Mouse (Mus musculus): ENCODE measurements around the gene Ggnbp2. TPM values are rescaled to one million over a fixed set of nuclear protein-coding genes. Genes with fewer than 3 reads are reported as not detected.

Ggnbp2 gene
- polyA plus RNA-seq (2016; fragmentation: Nextera tagmentation; extraction: Ambion mirVana), result 76.1 and 85.0 TPM in 2 replicates

DNA sequence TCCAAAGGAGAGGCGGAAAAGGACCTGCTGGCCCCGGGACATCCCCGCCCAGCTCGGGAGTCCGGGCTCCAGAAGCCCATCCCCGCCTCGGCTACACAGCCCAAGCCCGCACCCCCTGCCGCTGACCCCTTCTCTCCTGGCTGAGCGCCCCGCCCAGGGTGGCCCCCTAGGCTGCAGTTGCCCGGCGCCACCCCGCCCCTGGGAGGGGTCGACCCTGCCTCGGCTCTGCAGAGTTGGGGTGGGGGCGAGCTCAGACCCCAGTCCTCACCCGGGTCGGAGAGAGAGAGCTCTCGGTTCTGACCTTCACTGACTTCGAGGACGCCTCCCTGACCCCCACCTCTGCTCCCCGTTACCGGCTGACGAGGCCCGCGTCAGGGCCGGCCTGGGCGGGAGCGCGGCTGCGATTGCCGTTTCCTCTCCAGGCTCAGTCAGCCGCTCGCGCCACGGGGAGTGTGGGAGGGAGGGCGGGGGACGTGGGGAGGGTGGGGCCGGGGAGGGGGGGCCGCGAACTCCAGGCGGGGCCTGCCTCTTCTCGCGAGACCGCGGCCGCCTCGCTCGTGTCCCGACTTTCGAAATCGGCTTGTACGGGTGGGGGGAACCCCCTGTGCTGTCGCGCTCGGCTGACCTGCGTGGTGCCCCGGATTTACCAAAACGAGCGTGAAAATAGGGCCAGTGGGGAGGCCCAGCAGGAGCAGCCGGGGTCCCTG lies at the start of gene Ggnbp2:
Gene Ggnbp2, minus strand, starts transcription at position 481 of the 707 bp plus-strand sequence.
- WGBS, result under 1% methylated on average over 41 of the region's 62 CpGs
- Histone ChIP-seq H3K27me3 (no peaks in the 10 kb centered on the region), H3K4me1 (peaks cover 16% of the 10 kb centered on the region), H3K9me3 (replicated peaks) (no peaks in the 10 kb centered on the region), H3K36me3 (no peaks in the 10 kb centered on the region), H3K4me2 (replicated peaks) (peak within 1 kb of the TSS; percentile 74), H3K4me3 (peak within 1 kb of the TSS; percentile 91), H3K9ac (peak within 1 kb of the TSS; percentile 95), H3K27ac (peak within 1 kb of the TSS; percentile 99)
- peak; percentile 87 for ATAC-seq (ENCODE audit: low FRiP score)

DNA sequence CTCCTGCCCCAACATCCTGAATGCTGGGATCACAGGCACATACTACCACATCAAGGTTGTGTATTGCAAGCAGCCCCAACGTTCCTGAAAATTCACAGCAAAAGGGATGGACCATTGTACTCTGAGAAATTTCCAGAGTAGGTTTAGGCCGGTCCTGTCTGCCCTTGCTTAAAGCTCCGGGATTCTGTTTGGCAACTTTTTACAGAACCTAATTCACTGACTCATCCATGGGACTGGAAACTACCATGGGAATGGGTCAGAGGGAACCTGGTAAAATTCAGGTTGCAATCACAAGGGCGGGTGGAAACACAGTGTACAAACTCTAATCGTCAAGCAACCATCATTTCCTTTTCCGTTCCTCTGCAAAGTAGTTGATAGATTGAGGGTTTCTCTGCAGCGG lies 49.3 kb upstream of the Ggnbp2 start:
- ATAC-seq (ENCODE audit: low FRiP score), result no peak
- Histone ChIP-seq H3K4me2 (replicated peaks) (no peak overlapping the region), H3K9ac (no peak overlapping the region), H3K4me3 (no peak overlapping the region), H3K4me1 (peaks cover 9% of the 10 kb centered on the region), H3K27ac (no peak overlapping the region), H3K36me3 (no peaks in the 10 kb centered on the region), H3K27me3 (no peaks in the 10 kb centered on the region), H3K9me3 (replicated peaks) (no peaks in the 10 kb centered on the region)
- WGBS, result 80% methylated on average over 7 of the region's 7 CpGs

DNA sequence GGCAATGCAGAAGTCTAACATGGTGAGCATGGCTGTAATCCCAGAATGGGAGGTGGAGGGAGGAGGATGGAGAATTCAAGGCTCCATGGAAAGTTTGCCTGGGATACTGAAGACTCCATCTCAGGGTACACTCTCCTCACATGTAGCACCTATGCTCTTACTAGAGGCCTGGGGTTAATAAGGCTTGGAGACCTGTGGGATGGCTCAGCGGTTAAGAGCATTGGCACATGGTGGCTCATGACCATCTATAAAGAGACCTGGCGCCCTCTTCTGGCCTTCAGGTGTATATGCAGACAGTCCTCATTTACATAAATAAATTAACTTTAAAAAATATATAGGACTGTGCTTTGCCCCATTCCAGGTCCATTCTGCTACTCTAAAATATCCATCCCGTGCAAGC lies 48.7 kb upstream of the Ggnbp2 start:
- H3K4me2 ChIP-seq (replicated peaks), result no peak overlapping the region
- peaks cover 15% of the 10 kb centered on the region for H3K4me1 ChIP-seq
- H3K9ac ChIP-seq, result no peak overlapping the region
- peaks cover under 1% of the 10 kb centered on the region; the same call in 1 of the 2 replicates for H3K36me3 ChIP-seq
- 37% methylated on average over 3 of the region's 3 CpGs for WGBS
- no peaks in the 10 kb centered on the region for H3K27me3 ChIP-seq
- no peak overlapping the region for H3K4me3 ChIP-seq
- no peak overlapping the region for H3K27ac ChIP-seq
- H3K9me3 ChIP-seq (replicated peaks), result no peaks in the 10 kb centered on the region
- ATAC-seq (ENCODE audit: low FRiP score), result no peak

DNA sequence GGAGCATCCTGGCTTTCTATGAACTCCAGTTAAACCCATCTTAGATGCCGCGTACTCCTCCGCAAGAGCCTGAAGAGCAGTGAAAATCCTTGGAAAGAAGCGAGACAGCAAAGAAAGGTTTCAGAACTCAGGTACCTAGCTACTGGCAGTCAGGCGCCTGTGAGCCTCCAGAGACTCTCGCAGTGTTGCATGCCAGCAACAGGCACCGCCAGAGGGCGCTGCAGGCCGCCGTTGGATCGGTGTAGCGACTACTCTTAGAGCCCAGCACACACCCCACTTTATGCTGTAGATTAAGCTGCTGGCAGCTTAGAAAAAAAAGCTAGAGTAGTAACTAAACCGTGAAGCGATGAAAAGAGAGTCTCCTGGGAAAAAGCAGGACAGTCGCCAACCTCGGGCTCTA lies 47.8 kb upstream of the Ggnbp2 start:
- peaks cover 9% of the 10 kb centered on the region for H3K36me3 ChIP-seq
- H3K4me1 ChIP-seq, result peaks cover 21% of the 10 kb centered on the region
- no peak overlapping the region for H3K9ac ChIP-seq
- H3K4me3 ChIP-seq, result no peak overlapping the region
- H3K9me3 ChIP-seq (replicated peaks), result no peaks in the 10 kb centered on the region
- 4% methylated on average over 16 of the region's 16 CpGs for WGBS
- H3K27me3 ChIP-seq, result no peaks in the 10 kb centered on the region
- ATAC-seq (ENCODE audit: low FRiP score), result peak; percentile 68; the same call in 1 of the 2 replicates
- H3K4me2 ChIP-seq (replicated peaks), result peak overlapping the region; percentile 23
- no peak overlapping the region for H3K27ac ChIP-seq

DNA sequence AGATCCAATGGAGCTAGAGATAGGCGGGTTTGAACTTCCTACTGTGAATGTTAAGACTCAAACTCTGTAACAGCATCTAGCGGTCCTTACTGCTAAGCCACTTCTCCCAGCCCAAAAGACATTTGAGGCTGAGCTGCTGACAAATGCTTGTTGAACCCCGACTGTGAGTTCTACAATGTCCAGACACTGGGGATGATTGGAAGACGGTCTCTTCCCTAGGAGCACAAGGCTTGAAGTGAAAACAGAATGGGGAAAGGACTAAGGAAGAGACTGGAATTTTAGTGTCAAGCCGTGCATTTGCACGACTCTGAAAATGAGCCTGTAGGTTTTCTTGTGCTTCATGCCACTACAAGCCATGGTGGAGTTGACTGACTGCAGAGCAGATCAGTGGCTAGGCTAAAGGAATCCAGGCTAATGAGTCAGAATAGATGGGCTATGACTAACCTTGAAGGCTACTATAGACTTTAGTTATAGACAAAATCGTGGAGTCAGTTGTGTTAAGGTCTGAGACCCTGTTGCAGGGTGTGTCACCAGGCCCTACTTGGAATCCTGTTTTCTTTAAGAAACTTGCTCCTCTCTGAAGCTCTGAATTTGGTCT lies 46.2 kb upstream of the Ggnbp2 start:
- no peak for ATAC-seq (ENCODE audit: low FRiP score)
- peak overlapping the region; percentile 87 for H3K4me3 ChIP-seq
- H3K36me3 ChIP-seq, result peaks cover 18% of the 10 kb centered on the region
- H3K4me1 ChIP-seq, result peaks cover 21% of the 10 kb centered on the region
- no peaks in the 10 kb centered on the region for H3K9me3 ChIP-seq (replicated peaks)
- no peak overlapping the region for H3K9ac ChIP-seq
- no peaks in the 10 kb centered on the region for H3K27me3 ChIP-seq
- peak overlapping the region; percentile 86 for H3K4me2 ChIP-seq (replicated peaks)
- WGBS, result 59% methylated on average over 7 of the region's 7 CpGs
- H3K27ac ChIP-seq, result no peak overlapping the region

DNA sequence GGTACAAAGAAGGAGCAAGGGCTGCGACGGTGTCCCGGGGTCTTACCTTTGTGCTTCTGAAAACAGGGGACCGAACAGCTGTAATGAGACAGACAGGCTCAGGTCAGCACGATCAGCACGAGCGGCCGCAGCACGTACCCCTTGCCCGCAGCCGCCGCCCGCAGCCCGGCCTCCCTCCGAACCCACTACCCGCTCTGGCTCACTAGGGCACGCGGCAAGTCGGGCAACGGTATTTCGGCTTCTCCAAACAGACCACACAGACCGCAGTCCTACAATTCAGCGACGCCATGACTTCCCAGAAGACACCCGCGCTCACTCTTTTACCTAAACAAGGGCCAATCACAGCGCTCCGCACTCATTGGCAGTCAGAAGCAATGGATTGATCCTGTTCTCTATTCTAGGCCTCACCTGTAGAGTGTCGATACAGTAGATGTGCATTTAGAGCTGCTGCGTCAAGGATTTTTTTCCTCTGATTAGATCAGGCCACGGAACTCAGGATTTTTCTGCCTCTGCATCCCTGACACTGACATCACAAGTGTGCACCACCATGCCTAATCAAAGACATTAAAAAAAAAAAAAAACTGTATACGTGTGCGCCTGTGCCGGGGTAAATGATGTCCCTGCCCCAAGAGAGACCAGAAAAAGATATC lies 45.6 kb upstream of the Ggnbp2 start, which contains the start of gene Znhit3:
Gene Znhit3, minus strand, starts transcription at position 314 of the 650 bp plus-strand sequence.
- peaks cover 21% of the 10 kb centered on the region for H3K4me1 ChIP-seq
- peaks cover 24% of the 10 kb centered on the region for H3K36me3 ChIP-seq
- WGBS, result 3% methylated on average over 34 of the region's 34 CpGs
- peak within 1 kb of the TSS; percentile 86 for H3K4me2 ChIP-seq (replicated peaks)
- H3K9ac ChIP-seq, result peak within 1 kb of the TSS; percentile 80
- no peaks in the 10 kb centered on the region for H3K27me3 ChIP-seq
- no peak within 1 kb of the TSS for H3K27ac ChIP-seq
- ATAC-seq (ENCODE audit: low FRiP score), result peak; percentile 79
- no peaks in the 10 kb centered on the region for H3K9me3 ChIP-seq (replicated peaks)
- H3K4me3 ChIP-seq, result peak within 1 kb of the TSS; percentile 87

DNA sequence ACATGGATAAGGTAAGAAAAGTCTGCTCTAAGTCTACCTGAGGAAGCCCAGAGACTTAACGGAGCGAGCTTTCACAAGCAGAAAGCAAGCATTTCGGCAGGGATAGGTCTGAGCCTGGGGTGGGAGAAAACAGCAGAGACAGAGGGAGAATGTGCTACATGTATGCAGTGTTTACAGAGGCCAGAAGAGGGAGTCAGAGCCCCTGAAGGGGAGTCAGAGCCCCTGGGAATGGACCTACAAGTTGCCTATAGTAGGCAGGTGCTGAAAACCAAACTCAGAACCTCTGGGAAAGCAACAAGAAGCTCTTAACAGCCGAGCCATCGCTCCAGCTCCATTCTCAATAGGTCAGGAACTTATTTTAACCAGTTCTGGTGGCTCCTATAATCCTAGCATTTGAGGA lies 44.1 kb upstream of the Ggnbp2 start:
- 84% methylated on average over 5 of the region's 5 CpGs for WGBS
- H3K4me3 ChIP-seq, result no peak overlapping the region
- H3K9me3 ChIP-seq (replicated peaks), result no peaks in the 10 kb centered on the region
- H3K27ac ChIP-seq, result no peak overlapping the region
- no peak for ATAC-seq (ENCODE audit: low FRiP score)
- no peak overlapping the region for H3K4me2 ChIP-seq (replicated peaks)
- H3K9ac ChIP-seq, result no peak overlapping the region
- H3K36me3 ChIP-seq, result peaks cover 37% of the 10 kb centered on the region
- H3K4me1 ChIP-seq, result peaks cover 21% of the 10 kb centered on the region
- H3K27me3 ChIP-seq, result no peaks in the 10 kb centered on the region

DNA sequence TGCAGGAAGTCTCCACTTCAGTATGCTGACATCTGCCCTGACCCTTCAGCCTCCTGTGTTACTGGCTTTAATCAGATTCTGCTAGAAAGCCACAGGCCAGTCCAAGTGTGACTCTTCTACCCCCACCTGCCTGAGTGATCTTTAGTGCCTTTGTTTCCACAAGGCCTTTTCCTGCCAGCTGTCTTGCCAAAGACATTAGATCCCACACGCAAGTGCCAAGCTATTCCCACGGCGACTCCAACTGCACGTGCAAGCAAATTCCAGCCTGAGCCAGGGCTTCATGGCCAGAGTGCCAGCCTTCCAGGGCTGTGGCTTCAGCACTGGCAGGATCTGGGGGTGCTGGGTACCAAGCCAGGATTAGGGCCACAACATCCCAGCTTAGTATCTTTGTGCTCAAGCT lies 39.8 kb upstream of the Ggnbp2 start:
- Histone ChIP-seq H3K4me3 (no peak overlapping the region), H3K36me3 (peaks cover 80% of the 10 kb centered on the region), H3K9ac (no peak overlapping the region), H3K4me2 (replicated peaks) (no peak overlapping the region), H3K4me1 (peaks cover 15% of the 10 kb centered on the region), H3K27ac (no peak overlapping the region), H3K9me3 (replicated peaks) (no peaks in the 10 kb centered on the region), H3K27me3 (no peaks in the 10 kb centered on the region)
- ATAC-seq (ENCODE audit: low FRiP score), result no peak
- WGBS, result 79% methylated on average over 4 of the region's 4 CpGs

DNA sequence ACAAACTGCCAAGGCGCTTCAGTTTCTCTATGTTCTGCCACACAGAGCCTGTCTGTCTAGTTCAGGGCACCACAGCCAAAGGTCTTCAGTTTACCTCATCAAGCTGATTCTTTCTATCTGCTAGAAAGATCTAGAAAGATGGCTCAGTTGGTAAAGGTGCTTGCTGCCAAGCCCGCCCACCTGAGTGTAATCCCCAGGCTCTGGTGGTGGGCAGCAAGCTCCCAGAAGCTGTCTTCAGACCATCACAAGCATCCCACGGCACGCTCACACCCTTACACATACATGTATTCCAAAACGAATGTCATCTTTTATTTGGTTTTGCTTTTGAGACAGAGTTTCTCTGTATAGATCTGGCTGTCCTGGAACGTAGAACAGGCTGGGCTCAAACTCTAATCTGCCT lies 37.9 kb upstream of the Ggnbp2 start:
- peaks cover 88% of the 10 kb centered on the region for H3K36me3 ChIP-seq
- 93% methylated on average over 6 of the region's 6 CpGs for WGBS

DNA sequence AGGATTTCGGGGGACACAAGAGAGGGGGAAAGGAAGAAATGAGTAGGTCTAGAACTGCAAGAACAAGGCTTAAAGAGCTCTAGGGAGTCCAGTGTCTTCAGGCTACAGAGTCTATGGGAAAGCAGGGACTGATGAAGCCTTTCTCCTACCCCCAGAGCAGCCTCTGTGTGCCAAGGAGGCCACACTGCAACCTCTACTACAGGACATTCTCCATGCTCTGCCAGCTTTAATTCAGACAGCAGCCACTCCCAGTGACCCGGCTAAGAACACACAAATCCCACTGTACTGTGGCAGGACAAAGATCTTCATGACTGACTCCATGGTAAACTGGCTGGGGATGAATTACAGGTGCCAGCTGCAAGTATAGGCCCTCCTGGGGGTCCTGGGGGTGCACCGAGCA lies 36.5 kb upstream of the Ggnbp2 start:
- H3K36me3 ChIP-seq, result peaks cover 94% of the 10 kb centered on the region
- no peak overlapping the region for H3K4me3 ChIP-seq
- H3K9me3 ChIP-seq (replicated peaks), result no peaks in the 10 kb centered on the region
- no peak for ATAC-seq (ENCODE audit: low FRiP score)
- no peak overlapping the region for H3K27ac ChIP-seq
- WGBS, result 73% methylated on average over 3 of the region's 3 CpGs
- H3K4me1 ChIP-seq, result no peaks in the 10 kb centered on the region
- H3K4me2 ChIP-seq (replicated peaks), result no peak overlapping the region
- H3K27me3 ChIP-seq, result no peaks in the 10 kb centered on the region
- no peak overlapping the region for H3K9ac ChIP-seq

More for the DNA sequence above, 37.9 kb upstream of the Ggnbp2 start:
- Histone ChIP-seq H3K4me1 (no peaks in the 10 kb centered on the region), H3K4me2 (replicated peaks) (no peak overlapping the region), H3K27ac (no peak overlapping the region), H3K9ac (no peak overlapping the region), H3K27me3 (no peaks in the 10 kb centered on the region), H3K9me3 (replicated peaks) (no peaks in the 10 kb centered on the region), H3K4me3 (no peak overlapping the region)
- no peak for ATAC-seq (ENCODE audit: low FRiP score)

DNA sequence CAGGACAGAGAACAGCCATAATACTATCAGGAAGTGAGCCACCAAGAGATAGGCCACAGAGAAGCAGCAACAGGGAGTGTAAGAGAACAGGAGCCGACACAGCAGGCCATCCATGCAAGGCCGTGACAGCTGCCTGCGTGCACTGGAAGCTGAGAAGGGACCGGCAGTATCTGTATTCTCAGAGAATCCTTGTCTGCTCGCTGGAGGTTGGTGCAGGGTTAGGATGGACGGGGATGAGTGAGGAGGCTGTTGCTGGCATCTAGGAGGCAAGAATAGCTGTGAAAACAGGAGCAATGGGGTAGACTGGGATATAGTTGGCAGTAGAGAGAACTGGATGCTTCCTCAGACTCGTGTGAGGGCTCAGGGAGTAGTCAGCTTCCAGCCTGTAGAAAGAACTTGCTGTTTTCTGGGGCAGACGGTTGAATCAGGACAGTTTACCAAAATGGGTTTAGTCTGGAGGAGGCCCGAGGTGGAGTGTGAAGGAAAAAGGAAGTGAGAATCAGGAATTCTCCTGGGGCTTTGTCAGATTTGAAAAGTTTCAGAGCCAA lies 34.1 kb upstream of the Ggnbp2 start:
- Histone ChIP-seq H3K4me2 (replicated peaks) (no peak overlapping the region), H3K27me3 (no peaks in the 10 kb centered on the region), H3K4me1 (no peaks in the 10 kb centered on the region), H3K36me3 (peaks cover 97% of the 10 kb centered on the region), H3K27ac (no peak overlapping the region), H3K9me3 (replicated peaks) (no peaks in the 10 kb centered on the region), H3K4me3 (no peak overlapping the region), H3K9ac (no peak overlapping the region)
- ATAC-seq (ENCODE audit: low FRiP score), result no peak
- 82% methylated on average over 9 of the region's 9 CpGs for WGBS

DNA sequence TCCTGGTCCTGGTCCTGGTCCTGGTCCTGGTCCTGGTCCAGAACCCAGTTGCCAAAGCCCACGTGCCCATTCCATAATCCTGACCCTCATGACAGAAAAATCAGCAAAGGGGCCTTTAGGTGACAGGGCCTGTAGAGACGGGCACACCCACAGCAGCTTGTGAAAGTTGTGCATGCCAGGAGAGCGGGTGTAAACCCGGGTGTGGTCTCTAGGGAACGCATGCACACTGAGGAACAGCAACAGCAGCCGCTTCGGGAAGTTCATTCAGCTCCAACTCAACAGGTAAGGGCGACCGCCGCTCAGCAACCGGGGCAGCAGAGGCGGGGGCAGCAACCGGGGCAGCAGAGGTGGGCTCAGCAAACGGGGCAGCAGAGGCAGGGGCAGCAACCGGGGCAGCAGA lies 22.5 kb upstream of the Ggnbp2 start:
- no peak overlapping the region for H3K9ac ChIP-seq
- WGBS, result 92% methylated on average over 14 of the region's 15 CpGs
- H3K4me1 ChIP-seq, result no peaks in the 10 kb centered on the region
- H3K27ac ChIP-seq, result no peak overlapping the region
- H3K4me2 ChIP-seq (replicated peaks), result no peak overlapping the region
- peaks cover 75% of the 10 kb centered on the region for H3K36me3 ChIP-seq
- no peak for ATAC-seq (ENCODE audit: low FRiP score)
- H3K9me3 ChIP-seq (replicated peaks), result no peaks in the 10 kb centered on the region
- H3K4me3 ChIP-seq, result no peak overlapping the region
- no peaks in the 10 kb centered on the region for H3K27me3 ChIP-seq
